Mouse (Mus musculus): ENCODE measurements around the gene Ralgapb. TPM values are rescaled to one million over a fixed set of nuclear protein-coding genes. Genes with fewer than 3 reads are reported as not detected.
A peak's percentile ranks its signal among the peaks of the same experiment; 100 is the strongest.

Ralgapb gene
- total and polyA plus RNA-seq, 2 experiments from 2014 or later: 17.8 to 66.1 TPM

- H3K9ac ChIP-seq (replicated peaks; ENCODE audit: low read length): no peak overlapping the region
- H3K27me3 ChIP-seq (ENCODE audit: insufficient read depth, low read length): no peaks in the 10 kb centered on the region
- TF ChIP-seq CTCF (IDR thresholded peaks at IDR 0.05; ENCODE audit: low read depth): no peak
- H3K4me3 ChIP-seq (ENCODE audit: low read length): no peak overlapping the region
- 90% methylated on average over 8 of the region's 8 CpGs for WGBS
- no peak overlapping the region for H3K4me2 ChIP-seq (ENCODE audit: low read depth, low read length)
- no peaks in the 10 kb centered on the region for H3K36me3 ChIP-seq (ENCODE audit: insufficient read depth, low read length)
- H3K9me3 ChIP-seq (ENCODE audit: low read length): no peaks in the 10 kb centered on the region
- ATAC-seq: no peak
- no peaks in the 10 kb centered on the region for H3K4me1 ChIP-seq (ENCODE audit: insufficient read depth, low read length)
- no peak for DNase-seq (ENCODE audit: low spot score)
- no peak overlapping the region for H3K27ac ChIP-seq
These were observed 41.3 kb upstream of the Ralgapb start for GRCm38 (mm10) chr2:158368313-158368712.

DNA sequence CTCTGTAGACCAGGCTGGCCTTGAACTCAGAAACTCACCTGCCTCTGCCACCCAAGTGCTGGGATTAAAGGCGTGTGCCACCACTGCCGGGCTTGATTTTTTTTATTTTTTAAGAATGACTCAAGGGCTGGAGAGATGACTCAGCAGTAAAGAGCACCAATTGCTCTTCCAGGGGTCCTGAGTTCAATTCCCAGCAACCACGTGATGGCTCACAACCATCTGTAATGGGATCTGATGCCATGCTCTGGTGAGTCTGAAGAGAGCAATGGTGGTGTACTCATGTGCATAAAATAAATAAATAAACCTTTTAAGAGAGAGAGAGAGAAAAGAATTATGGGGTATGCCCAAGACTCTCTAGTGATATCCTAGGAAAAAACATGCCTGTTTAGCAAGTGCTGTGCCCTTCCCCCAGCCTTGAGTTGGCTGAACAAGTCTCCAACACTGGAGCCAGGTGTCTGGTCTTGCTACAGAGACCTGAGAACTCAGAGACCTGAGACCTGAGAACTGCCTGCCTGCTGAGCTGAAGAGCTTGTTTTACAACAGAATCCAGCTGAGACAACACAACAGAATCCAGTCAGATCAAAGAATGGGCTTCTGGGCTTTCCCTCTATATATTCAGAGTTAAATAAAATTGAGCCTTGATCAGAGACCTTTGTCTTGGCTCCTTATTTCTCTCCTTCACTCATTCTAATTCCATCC, 40.0 kb upstream of the Ralgapb start:
- 88% methylated on average over 3 of the region's 3 CpGs for WGBS
- no peak overlapping the region for H3K4me3 ChIP-seq (ENCODE audit: low read length)
- ATAC-seq: no peak

DNA sequence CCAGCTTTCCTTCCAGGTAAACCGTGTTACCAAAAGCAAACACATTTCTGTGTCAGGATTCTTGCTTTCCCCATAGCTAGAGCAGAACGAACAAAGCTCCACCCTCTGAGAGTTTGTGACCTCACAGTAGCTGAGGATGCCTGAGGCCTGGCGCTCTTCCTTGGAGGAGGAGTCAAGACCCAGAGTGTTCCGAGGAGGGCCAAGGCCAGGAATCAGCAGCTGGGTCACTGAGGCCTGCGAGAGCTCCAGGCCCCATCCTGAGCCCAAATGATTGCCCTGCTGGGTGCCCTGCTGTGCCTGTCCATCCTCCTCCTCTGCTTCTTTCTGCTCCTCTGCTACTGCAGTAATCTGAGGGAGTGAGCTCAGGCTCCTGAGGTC, 39.5 kb upstream of the Ralgapb start:
- H3K27me3 ChIP-seq (ENCODE audit: insufficient read depth, low read length): no peaks in the 10 kb centered on the region
- no peaks in the 10 kb centered on the region for H3K36me3 ChIP-seq (ENCODE audit: insufficient read depth, low read length)
- H3K9ac ChIP-seq (replicated peaks; ENCODE audit: low read length): no peak overlapping the region
- ATAC-seq (no peak), DNase-seq (ENCODE audit: low spot score) (no peak)
- no peak for TF ChIP-seq CTCF (IDR thresholded peaks at IDR 0.05; ENCODE audit: low read depth)
- H3K4me2 ChIP-seq (ENCODE audit: low read depth, low read length): no peak overlapping the region
- H3K4me1 ChIP-seq (ENCODE audit: insufficient read depth, low read length): no peaks in the 10 kb centered on the region
- 14% methylated on average over 5 of the region's 5 CpGs for WGBS
- H3K4me3 ChIP-seq (ENCODE audit: low read length): no peak overlapping the region
- H3K9me3 ChIP-seq (ENCODE audit: low read length): no peaks in the 10 kb centered on the region
- H3K27ac ChIP-seq: no peak overlapping the region

More for the DNA sequence above, 40.0 kb upstream of the Ralgapb start:
- Histone ChIP-seq H3K27me3 (ENCODE audit: insufficient read depth, low read length) (no peaks in the 10 kb centered on the region), H3K4me2 (ENCODE audit: low read depth, low read length) (no peak overlapping the region), H3K9ac (replicated peaks; ENCODE audit: low read length) (no peak overlapping the region), H3K4me1 (ENCODE audit: insufficient read depth, low read length) (no peaks in the 10 kb centered on the region), H3K36me3 (ENCODE audit: insufficient read depth, low read length) (no peaks in the 10 kb centered on the region), H3K27ac (no peak overlapping the region), H3K9me3 (ENCODE audit: low read length) (no peaks in the 10 kb centered on the region)
- TF ChIP-seq CTCF (IDR thresholded peaks at IDR 0.05; ENCODE audit: low read depth): no peak
- DNase-seq (ENCODE audit: low spot score): no peak

DNA sequence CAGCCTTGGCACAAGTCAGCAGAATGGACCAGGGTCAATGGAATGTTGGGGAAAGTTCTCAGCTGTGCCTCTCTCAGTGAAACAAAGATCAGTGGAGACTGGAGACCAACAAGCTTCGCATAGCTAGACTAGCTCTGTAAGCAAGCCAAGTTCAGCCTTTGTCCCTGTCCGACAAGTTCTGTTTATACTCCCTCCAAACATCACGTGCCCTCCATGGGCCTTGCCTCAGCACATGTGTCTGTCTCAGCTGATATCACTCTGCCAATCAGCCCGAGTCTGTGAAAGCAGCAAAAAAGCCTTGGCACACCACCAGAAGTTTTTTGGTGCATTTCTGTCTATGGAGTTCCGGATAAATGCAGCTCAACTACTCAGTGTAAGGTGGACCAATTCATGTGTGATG, 36.6 kb upstream of the Ralgapb start:
- H3K9me3 ChIP-seq (ENCODE audit: low read length): no peaks in the 10 kb centered on the region
- no peaks in the 10 kb centered on the region for H3K36me3 ChIP-seq (ENCODE audit: insufficient read depth, low read length)
- 65% methylated on average over 5 of the region's 5 CpGs for WGBS
- DNase-seq (ENCODE audit: low spot score) (no peak), ATAC-seq (no peak)
- TF ChIP-seq CTCF (IDR thresholded peaks at IDR 0.05; ENCODE audit: low read depth): no peak
- no peak overlapping the region for H3K27ac ChIP-seq
- no peak overlapping the region for H3K9ac ChIP-seq (replicated peaks; ENCODE audit: low read length)
- H3K4me1 ChIP-seq (ENCODE audit: insufficient read depth, low read length): no peaks in the 10 kb centered on the region
- H3K4me2 ChIP-seq (ENCODE audit: low read depth, low read length): no peak overlapping the region
- H3K27me3 ChIP-seq (ENCODE audit: insufficient read depth, low read length): no peaks in the 10 kb centered on the region
- H3K4me3 ChIP-seq (ENCODE audit: low read length): no peak overlapping the region

- H3K9ac ChIP-seq (replicated peaks; ENCODE audit: low read length): no peak overlapping the region
- no peak overlapping the region for H3K27ac ChIP-seq
- no peak for TF ChIP-seq CTCF (IDR thresholded peaks at IDR 0.05; ENCODE audit: low read depth)
- no peaks in the 10 kb centered on the region for H3K27me3 ChIP-seq (ENCODE audit: insufficient read depth, low read length)
- DNase-seq (ENCODE audit: low spot score) (no peak), ATAC-seq (no peak)
- H3K4me3 ChIP-seq (ENCODE audit: low read length): no peak overlapping the region
- no peaks in the 10 kb centered on the region for H3K36me3 ChIP-seq (ENCODE audit: insufficient read depth, low read length)
- H3K9me3 ChIP-seq (ENCODE audit: low read length): no peaks in the 10 kb centered on the region
- no peaks in the 10 kb centered on the region for H3K4me1 ChIP-seq (ENCODE audit: insufficient read depth, low read length)
- no peak overlapping the region for H3K4me2 ChIP-seq (ENCODE audit: low read depth, low read length)
- 65% methylated on average over 7 of the region's 7 CpGs for WGBS
These were observed 36.1 kb upstream of the Ralgapb start for GRCm38 (mm10) chr2:158373516-158373915.

DNA sequence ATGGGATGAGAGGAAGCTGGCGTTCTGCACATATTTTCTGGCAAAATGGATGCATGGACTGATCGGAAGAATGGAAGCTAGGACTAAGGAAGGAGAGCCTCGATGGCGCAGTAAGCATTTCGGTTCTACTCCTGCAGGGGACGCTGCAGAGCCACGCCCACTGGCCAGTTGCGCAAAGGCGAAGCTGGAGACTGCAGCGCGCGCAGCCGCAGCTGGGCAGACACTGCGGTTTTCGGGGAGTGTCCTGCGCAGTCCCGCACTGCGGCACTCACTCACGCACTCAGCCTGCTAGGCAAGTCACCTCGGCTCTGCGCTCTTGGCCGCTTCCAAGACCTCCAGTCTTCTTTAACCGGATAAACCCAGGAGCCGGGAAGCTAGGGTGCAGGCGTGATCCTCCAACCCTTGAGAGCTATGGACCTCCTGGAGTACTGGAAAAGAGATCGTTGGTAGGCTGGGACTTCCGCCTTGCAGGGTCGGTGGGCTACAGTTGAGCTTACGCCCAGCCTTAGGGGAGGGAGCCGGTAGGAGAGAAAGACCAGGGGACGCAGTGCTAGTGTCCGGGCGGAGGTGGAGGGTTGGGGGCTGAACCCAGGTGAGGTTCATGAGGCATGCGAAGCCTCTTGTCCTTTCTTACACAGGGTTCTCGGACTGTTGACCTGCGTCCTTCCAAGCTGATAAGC, 34.1 kb upstream of the Ralgapb start, which contains the start of gene Snhg11:
Gene Snhg11, plus strand, starts transcription at position 196 of the 680 bp plus-strand sequence.
- peak; percentile 89 for TF ChIP-seq CTCF (IDR thresholded peaks at IDR 0.05; ENCODE audit: low read depth)
- DNase-seq (ENCODE audit: low spot score): peak; percentile 93
- ATAC-seq: peak; percentile 86
- Histone ChIP-seq H3K27me3 (ENCODE audit: insufficient read depth, low read length) (no peaks in the 10 kb centered on the region), H3K4me3 (ENCODE audit: low read length) (peak within 1 kb of the TSS; percentile 44), H3K27ac (peak within 1 kb of the TSS; percentile 94), H3K9me3 (ENCODE audit: low read length) (no peaks in the 10 kb centered on the region), H3K36me3 (ENCODE audit: insufficient read depth, low read length) (no peaks in the 10 kb centered on the region; the same call in 1 of the 2 replicates), H3K4me2 (ENCODE audit: low read depth, low read length) (peak within 1 kb of the TSS; percentile 55), H3K9ac (replicated peaks; ENCODE audit: low read length) (peak within 1 kb of the TSS; percentile 72), H3K4me1 (ENCODE audit: insufficient read depth, low read length) (no peaks in the 10 kb centered on the region)
- 2% methylated on average over 36 of the region's 36 CpGs for WGBS
